Mouse (Mus musculus) embryonic facial prominence, embryonic 13.5 days (tissue): ENCODE measurements around the gene Efcab7. TPM values are rescaled to one million over a fixed set of nuclear protein-coding genes. Genes with fewer than 3 reads are reported as not detected.

Experiments
- ATAC-seq: fragments of 200-750 bp; cut with Nextera tagmentation; 2 replicates; pipeline ENCODE4 v1.8.0; 2017; ENCODE audit warnings: low read depth; ENCODE audit not compliant: insufficient number of reproducible peaks, insufficient read depth, low FRiP score, low TSS enrichment
- H3K27ac ChIP-seq: fragments of 300-500 bp; sonication (generic); 2 replicates; pipeline ENCODE4 v1.5.1; 2015; ENCODE audit warnings: moderate library complexity, mild to moderate bottlenecking, inconsistent platforms
- H3K27me3 ChIP-seq: fragments of 300-500 bp; sonication (generic); 2 replicates; pipeline ENCODE4 v1.6.1; 2015; ENCODE audit warnings: mild to moderate bottlenecking, inconsistent platforms
- H3K36me3 ChIP-seq: fragments of 300-500 bp; sonication (generic); 2 replicates; pipeline ENCODE4 v1.6.1; 2015; ENCODE audit warnings: mild to moderate bottlenecking, inconsistent platforms
- H3K4me1 ChIP-seq: fragments of 300-500 bp; sonication (generic); 2 replicates; pipeline ENCODE4 v1.6.1; 2015; ENCODE audit warnings: inconsistent platforms
- H3K4me2 ChIP-seq: fragments of 300-500 bp; sonication (generic); 2 replicates; pipeline ENCODE4 v1.6.1; 2015; ENCODE audit warnings: moderate library complexity, mild to moderate bottlenecking, inconsistent platforms
- H3K4me3 ChIP-seq: fragments of 300-500 bp; sonication (generic); 2 replicates; pipeline ENCODE4 v1.5.1; 2015; ENCODE audit warnings: mild to moderate bottlenecking, inconsistent platforms
- H3K9ac ChIP-seq: fragments of 300-500 bp; sonication (generic); 2 replicates; pipeline ENCODE4 v1.6.1; 2015; ENCODE audit warnings: mild to moderate bottlenecking, inconsistent platforms
- H3K9me3 ChIP-seq: fragments of 300-500 bp; sonication (generic); 2 replicates; pipeline ENCODE4 v1.6.1; 2016; ENCODE audit warnings: inconsistent platforms
- WGBS: fragments of 180-500 bp; shearing (Covaris S2); methylation state at CpG from one replicate; pipeline ENCODE4 v1.1.7; 2015; ENCODE audit warnings: mixed read lengths; 5-methylcytosine and 5-hydroxymethylcytosine counted together
- polyA plus RNA-seq: library from polyadenylated mRNA; unstranded; fragments of >200 nt; fragmentation: Nextera tagmentation; extraction: Ambion mirVana; gene quantifications from 2 replicates; pipeline ENCODE4 v1.2.1, GENCODE M21; 2015

The Efcab7 gene
- 27.1 and 32.4 TPM in 2 replicates for polyA plus RNA-seq

GRCm38 (mm10) chr4:99829094-99830073 is at the start of gene Efcab7:
Efcab7 (plus strand) TSS chr4:99829198.
- Histone ChIP-seq H3K4me2 (peak within 1 kb of the TSS; percentile 71), H3K27me3 (no peaks in the 10 kb centered on the region), H3K27ac (peak within 1 kb of the TSS; percentile 86), H3K4me3 (peak within 1 kb of the TSS; percentile 81), H3K9me3 (no peaks in the 10 kb centered on the region), H3K9ac (peak within 1 kb of the TSS; percentile 86), H3K36me3 (peaks cover 6% of the 10 kb centered on the region; the same call in 1 of the 2 replicates), H3K4me1 (peaks cover 8% of the 10 kb centered on the region)
- peak; percentile 84 for ATAC-seq
- under 1% methylated on average over 48 of the region's 48 CpGs for WGBS

DNA sequence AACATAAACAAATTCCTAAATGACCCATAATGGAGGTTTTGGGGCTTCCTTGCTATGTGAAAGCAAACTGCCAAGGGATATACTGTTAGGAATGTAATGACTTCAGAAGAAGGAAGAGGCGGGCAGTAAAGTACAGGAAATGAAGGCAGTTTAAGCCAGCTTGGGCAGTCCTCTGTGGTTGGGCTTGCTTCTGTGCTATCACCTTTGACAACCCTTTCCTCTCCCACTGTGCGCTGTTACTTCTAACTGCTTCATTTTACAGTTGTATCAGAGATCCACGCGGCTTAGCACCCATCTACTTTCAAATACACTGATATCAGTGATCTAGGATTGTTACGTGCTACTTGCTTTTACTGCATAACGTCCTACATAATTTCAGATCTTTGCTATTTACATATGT is 36.6 kb upstream of the Efcab7 start:
- no peak overlapping the region for H3K4me2 ChIP-seq
- H3K27ac ChIP-seq = no peak overlapping the region
- H3K36me3 ChIP-seq = peaks cover 7% of the 10 kb centered on the region; the same call in 1 of the 2 replicates
- whole genome bisulfite sequencing = 90% methylated on average over 6 of the region's 6 CpGs
- no peaks in the 10 kb centered on the region for H3K4me1 ChIP-seq
- H3K9ac ChIP-seq = no peak overlapping the region
- no peak overlapping the region for H3K4me3 ChIP-seq
- H3K27me3 ChIP-seq = no peaks in the 10 kb centered on the region
- H3K9me3 ChIP-seq = no peaks in the 10 kb centered on the region
- ATAC-seq = no peak

GRCm38 (mm10) chr4:99816697-99817460 is 12.1 kb upstream of the Efcab7 start:
- Histone ChIP-seq H3K27ac (no peak overlapping the region), H3K4me1 (no peaks in the 10 kb centered on the region), H3K36me3 (no peaks in the 10 kb centered on the region), H3K9ac (no peak overlapping the region), H3K9me3 (no peaks in the 10 kb centered on the region), H3K4me2 (no peak overlapping the region), H3K4me3 (no peak overlapping the region), H3K27me3 (no peaks in the 10 kb centered on the region)
- no peak for ATAC-seq
- 88% methylated on average over 7 of the region's 7 CpGs for WGBS

GRCm38 (mm10) chr4:99828337-99828736 is 661 bp upstream of the Efcab7 start:
- ATAC-seq = no peak
- Histone ChIP-seq H3K9ac (no peak overlapping the region), H3K4me1 (peaks cover 8% of the 10 kb centered on the region), H3K4me2 (peak overlapping the region; percentile 71), H3K36me3 (peaks cover 6% of the 10 kb centered on the region; the same call in 1 of the 2 replicates), H3K27me3 (no peaks in the 10 kb centered on the region), H3K9me3 (no peaks in the 10 kb centered on the region), H3K4me3 (peak overlapping the region; percentile 81), H3K27ac (no peak overlapping the region)
- 51% methylated on average over 4 of the region's 4 CpGs for WGBS

DNA sequence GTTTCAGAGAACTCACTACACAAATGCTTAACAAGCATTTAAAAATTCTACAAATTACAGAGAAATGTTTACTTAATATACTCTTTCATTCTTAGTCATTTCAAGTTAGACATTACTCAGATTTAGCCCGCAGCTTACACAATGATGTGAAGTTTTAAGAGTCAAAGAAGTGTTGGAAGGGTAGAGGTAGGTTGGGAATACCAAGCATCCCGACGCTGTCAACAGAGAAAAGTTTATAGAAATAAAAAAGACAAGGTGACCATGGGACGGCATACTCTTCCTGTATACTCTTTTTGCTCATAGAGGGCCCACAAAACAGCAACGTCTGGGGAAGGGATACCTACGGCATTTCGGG is 282 bp upstream of the Efcab7 start:
- no peaks in the 10 kb centered on the region for H3K27me3 ChIP-seq
- H3K9ac ChIP-seq = peak overlapping the region; percentile 86
- peaks cover 6% of the 10 kb centered on the region; the same call in 1 of the 2 replicates for H3K36me3 ChIP-seq
- peak overlapping the region; percentile 86; the same call in 1 of the 2 replicates for H3K27ac ChIP-seq
- H3K4me3 ChIP-seq = peak overlapping the region; percentile 81
- H3K4me1 ChIP-seq = peaks cover 8% of the 10 kb centered on the region
- ATAC-seq = no peak
- peak overlapping the region; percentile 71 for H3K4me2 ChIP-seq
- H3K9me3 ChIP-seq = no peaks in the 10 kb centered on the region
- WGBS = under 1% methylated on average over 7 of the region's 7 CpGs

GRCm38 (mm10) chr4:99881882-99882281 is 52.9 kb downstream of the Efcab7 start:
- peaks cover 5% of the 10 kb centered on the region for H3K36me3 ChIP-seq
- H3K9me3 ChIP-seq = no peaks in the 10 kb centered on the region
- H3K4me3 ChIP-seq = no peak overlapping the region
- H3K27me3 ChIP-seq = no peaks in the 10 kb centered on the region
- no peaks in the 10 kb centered on the region for H3K4me1 ChIP-seq
- no peak overlapping the region for H3K4me2 ChIP-seq
- no peak overlapping the region for H3K27ac ChIP-seq
- H3K9ac ChIP-seq = no peak overlapping the region
- ATAC-seq = no peak

GRCm38 (mm10) chr4:99882405-99882804 is 53.4 kb downstream of the Efcab7 start:
- H3K36me3 ChIP-seq = peaks cover 5% of the 10 kb centered on the region
- H3K27ac ChIP-seq = no peak overlapping the region
- H3K4me1 ChIP-seq = no peaks in the 10 kb centered on the region
- H3K4me2 ChIP-seq = no peak overlapping the region
- H3K4me3 ChIP-seq = no peak overlapping the region
- no peak for ATAC-seq
- no peaks in the 10 kb centered on the region for H3K9me3 ChIP-seq
- H3K27me3 ChIP-seq = no peaks in the 10 kb centered on the region
- no peak overlapping the region for H3K9ac ChIP-seq

- no peak overlapping the region for H3K4me2 ChIP-seq
- H3K36me3 ChIP-seq = 0 out of 2 replicates have a peak, but pooled peaks cover 6% of the 10 kb centered on the region
- 72% methylated on average over 4 of the region's 4 CpGs for WGBS
- H3K9me3 ChIP-seq = no peaks in the 10 kb centered on the region
- H3K9ac ChIP-seq = no peak overlapping the region
- H3K4me3 ChIP-seq = no peak overlapping the region
- no peaks in the 10 kb centered on the region for H3K27me3 ChIP-seq
- no peak overlapping the region for H3K27ac ChIP-seq
- H3K4me1 ChIP-seq = no peaks in the 10 kb centered on the region
- no peak for ATAC-seq
Measured at GRCm38 (mm10) chr4:99913894-99914451, 85.0 kb downstream of the Efcab7 start.

DNA sequence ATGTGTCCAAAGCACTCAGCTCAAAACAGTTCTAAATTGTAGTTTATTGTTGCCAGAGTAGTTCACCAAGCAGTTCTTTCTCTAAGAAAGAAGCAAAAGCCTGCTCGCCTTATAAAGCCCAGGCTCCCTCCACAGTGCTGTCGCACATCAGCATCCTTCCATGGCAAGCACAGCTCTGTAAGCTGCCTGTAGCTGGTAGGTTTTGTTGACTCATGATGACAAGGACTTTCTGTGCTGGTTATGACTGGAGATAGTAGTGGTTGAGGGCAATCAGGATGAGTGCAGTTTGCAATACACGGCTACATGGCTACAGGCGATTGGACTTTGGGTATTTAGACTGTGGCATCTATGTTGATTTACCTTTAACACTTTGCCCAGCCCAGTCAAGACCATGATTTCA is 97.4 kb downstream of the Efcab7 start:
- H3K9ac ChIP-seq = no peak overlapping the region
- H3K4me1 ChIP-seq = peaks cover 16% of the 10 kb centered on the region; the same call in 1 of the 2 replicates
- H3K27ac ChIP-seq = no peak overlapping the region
- H3K9me3 ChIP-seq = no peaks in the 10 kb centered on the region
- H3K36me3 ChIP-seq = no peaks in the 10 kb centered on the region
- H3K4me2 ChIP-seq = no peak overlapping the region
- H3K27me3 ChIP-seq = no peaks in the 10 kb centered on the region
- 92% methylated on average over 4 of the region's 4 CpGs for WGBS
- no peak overlapping the region for H3K4me3 ChIP-seq
- ATAC-seq = no peak

GRCm38 (mm10) chr4:99928521-99928920 is 99.5 kb downstream of the Efcab7 start:
- H3K27me3 ChIP-seq = no peaks in the 10 kb centered on the region
- WGBS = 74% methylated on average over 6 of the region's 6 CpGs
- H3K9me3 ChIP-seq = no peaks in the 10 kb centered on the region
- H3K36me3 ChIP-seq = no peaks in the 10 kb centered on the region
- peaks cover 16% of the 10 kb centered on the region; the same call in 1 of the 2 replicates for H3K4me1 ChIP-seq
- ATAC-seq = no peak
- H3K9ac ChIP-seq = no peak overlapping the region
- H3K4me3 ChIP-seq = no peak overlapping the region
- H3K27ac ChIP-seq = no peak overlapping the region
- no peak overlapping the region for H3K4me2 ChIP-seq

- H3K27ac ChIP-seq = peak within 1 kb of the TSS; percentile 77
- peaks cover 16% of the 10 kb centered on the region; the same call in 1 of the 2 replicates for H3K4me1 ChIP-seq
- WGBS = 4% methylated on average over 23 of the region's 23 CpGs
- ATAC-seq = peak; percentile 62
- peak within 1 kb of the TSS; percentile 93 for H3K4me2 ChIP-seq
- no peaks in the 10 kb centered on the region for H3K9me3 ChIP-seq
- peak within 1 kb of the TSS; percentile 78 for H3K9ac ChIP-seq
- H3K4me3 ChIP-seq = peak within 1 kb of the TSS; percentile 60
- no peaks in the 10 kb centered on the region for H3K27me3 ChIP-seq
- no peaks in the 10 kb centered on the region for H3K36me3 ChIP-seq
Measured at GRCm38 (mm10) chr4:99929149-99929612, 100.2 kb downstream of the Efcab7 start, which contains the start of gene Pgm1. Pgm1 (plus strand) TSS chr4:99929414.
